ENCODE assay signal across 9 mouse cellular contexts in the genomic region with DNA sequence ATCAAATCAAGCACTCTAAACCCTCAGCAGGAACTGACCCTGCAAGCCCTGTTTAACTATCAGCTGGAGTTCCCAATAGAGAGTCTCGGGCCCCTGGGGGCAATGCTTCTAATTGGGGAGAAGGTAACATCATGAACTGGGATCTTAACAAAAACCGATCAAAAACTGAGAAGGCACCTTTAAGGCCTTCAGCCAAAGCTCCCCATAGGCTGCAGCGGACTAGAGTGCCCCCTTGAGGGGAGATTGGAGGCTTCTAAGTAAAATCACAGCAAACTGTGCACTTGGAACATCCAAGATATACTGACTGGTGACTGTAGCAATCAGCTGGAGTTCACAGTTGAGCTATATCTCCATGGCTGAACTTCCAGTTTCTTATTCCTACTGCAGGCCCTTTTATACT.
DNase-seq lines count a peak whose midpoint lies in the region; ATAC-seq lines count a peak whose summit lies in the region.
"Had no signal": no experiment of that assay in that cellular context is flagged by ENCODE, and none has a peak within 500 bp of the region (broad histone marks: within the 10 kb centered on the region; RNA-seq: fewer than 3 reads in every experiment).

No protein-coding gene starts in this region.

- no peaks in the 10 kb centered on the region for H3K4me1 ChIP-seq in forebrain, embryonic 14.5 days (ENCODE audit: control insufficient read depth, insufficient read depth, low read length)
- H3K4me1 ChIP-seq in forebrain, embryonic 16.5 days (replicated peaks; ENCODE audit: control insufficient read depth, insufficient read depth, low read length), result no peaks in the 10 kb centered on the region
- no peaks in the 10 kb centered on the region for H3K4me1 ChIP-seq in limb, embryonic 10.5 days
- H3K4me1 ChIP-seq: lung, embryonic 15.5 days had no signal

- H3K9me3 ChIP-seq in forebrain, embryonic 14.5 days (replicated peaks; ENCODE audit: control insufficient read depth, low read length), result no peaks in the 10 kb centered on the region
- no peaks in the 10 kb centered on the region for H3K9me3 ChIP-seq in forebrain, embryonic 16.5 days (ENCODE audit: control insufficient read depth, low read length)
- H3K9me3 ChIP-seq in limb, embryonic 10.5 days (replicated peaks), result no peaks in the 10 kb centered on the region
- H3K9me3 ChIP-seq: lung, embryonic 15.5 days had no signal

- no peak for ATAC-seq in forebrain, embryonic 14.5 days
- no peak for ATAC-seq in forebrain, embryonic 16.5 days
- ATAC-seq in monocyte, adult 5-6 weeks (replicated peaks; ENCODE audit: insufficient number of reproducible peaks, low FRiP score, low TSS enrichment, poor library complexity, severe bottlenecking), result no peak

- 12% methylated on average over 3 of the region's 3 CpGs for WGBS in forebrain, embryonic 14.5 days
- 5% methylated on average over 3 of the region's 3 CpGs for WGBS in forebrain, embryonic 16.5 days
- WGBS in limb, embryonic 10.5 days, result 27% methylated on average over 3 of the region's 3 CpGs

- H3K9ac ChIP-seq in forebrain, embryonic 14.5 days (ENCODE audit: low read length), result no peak overlapping the region
- H3K9ac ChIP-seq in forebrain, embryonic 16.5 days (replicated peaks; ENCODE audit: low read depth, low read length), result no peak overlapping the region
- H3K9ac ChIP-seq: lung, embryonic 15.5 days had no signal

- no peaks in the 10 kb centered on the region for H3K27me3 ChIP-seq in forebrain, embryonic 14.5 days (replicated peaks; ENCODE audit: control insufficient read depth, insufficient read depth, low read length)
- no peaks in the 10 kb centered on the region for H3K27me3 ChIP-seq in forebrain, embryonic 16.5 days (replicated peaks; ENCODE audit: control insufficient read depth, insufficient read depth, low read length)
- no peaks in the 10 kb centered on the region for H3K27me3 ChIP-seq in limb, embryonic 10.5 days (ENCODE audit: low read depth, poor library complexity, severe bottlenecking)
- H3K27me3 ChIP-seq: lung, embryonic 15.5 days had no signal

- H3K36me3 ChIP-seq in forebrain, embryonic 14.5 days (ENCODE audit: control insufficient read depth, insufficient read depth, low read length), result no peaks in the 10 kb centered on the region
- no peaks in the 10 kb centered on the region for H3K36me3 ChIP-seq in forebrain, embryonic 16.5 days (ENCODE audit: control insufficient read depth, insufficient read depth)
- no peaks in the 10 kb centered on the region for H3K36me3 ChIP-seq in limb, embryonic 10.5 days
- H3K36me3 ChIP-seq: lung, embryonic 15.5 days had no signal

- peak; percentile 51 for DNase-seq in forebrain, embryonic 14.5 days (ENCODE audit: low spot score)
- DNase-seq in lung, postnatal 10 days, result peak; percentile 4
- no peak for DNase-seq in lung, adult 18-20 months
- DNase-seq in adrenal gland, adult 8-10 months, result peak; percentile 2
- DNase-seq in limb, embryonic 10.5 days (ENCODE audit: low spot score), result peak; percentile 30
- DNase-seq in thymus, postnatal 10 days (ENCODE audit: low spot score in 2 of 2), result no peak

- no peak overlapping the region for H3K4me3 ChIP-seq in forebrain, embryonic 14.5 days (ENCODE audit: low read depth, low read length)
- no peak overlapping the region for H3K4me3 ChIP-seq in forebrain, embryonic 16.5 days (replicated peaks; ENCODE audit: low read length)
- no peak overlapping the region for H3K4me3 ChIP-seq in limb, embryonic 10.5 days
- H3K4me3 ChIP-seq: lung, embryonic 15.5 days had no signal

- no peak overlapping the region for H3K27ac ChIP-seq in forebrain, embryonic 14.5 days (ENCODE audit: low read depth, low read length)
- H3K27ac ChIP-seq in forebrain, embryonic 16.5 days (ENCODE audit: low read length), result no peak overlapping the region
- H3K27ac ChIP-seq in limb, embryonic 10.5 days, result no peak overlapping the region
- H3K27ac ChIP-seq: lung, embryonic 15.5 days had no signal

- H3K4me2 ChIP-seq in forebrain, embryonic 14.5 days (ENCODE audit: low read length), result no peak overlapping the region
- no peak overlapping the region for H3K4me2 ChIP-seq in forebrain, embryonic 16.5 days (ENCODE audit: low read length)
- H3K4me2 ChIP-seq: lung, embryonic 15.5 days had no signal

Comparison
In these comparisons a context has a peak if more than half of its experiments do, and no peak if none do; other contexts are left out.
1. DNase-seq: peak in forebrain, embryonic 14.5 days (single experiment), lung, postnatal 10 days (single experiment), adrenal gland, adult 8-10 months (single experiment) and limb, embryonic 10.5 days (single experiment); none in lung, adult 18-20 months (0 of 2) and thymus, postnatal 10 days (0 of 2).